Mouse (Mus musculus): Measurements from ENCODE around the gene Robo4. TPM values are rescaled to one million over a fixed set of nuclear protein-coding genes. Genes with fewer than 3 reads are reported as not detected.

Gene Robo4
- polyA plus RNA-seq, 1 experiment from 2014 or later = 23.7 TPM

DNA sequence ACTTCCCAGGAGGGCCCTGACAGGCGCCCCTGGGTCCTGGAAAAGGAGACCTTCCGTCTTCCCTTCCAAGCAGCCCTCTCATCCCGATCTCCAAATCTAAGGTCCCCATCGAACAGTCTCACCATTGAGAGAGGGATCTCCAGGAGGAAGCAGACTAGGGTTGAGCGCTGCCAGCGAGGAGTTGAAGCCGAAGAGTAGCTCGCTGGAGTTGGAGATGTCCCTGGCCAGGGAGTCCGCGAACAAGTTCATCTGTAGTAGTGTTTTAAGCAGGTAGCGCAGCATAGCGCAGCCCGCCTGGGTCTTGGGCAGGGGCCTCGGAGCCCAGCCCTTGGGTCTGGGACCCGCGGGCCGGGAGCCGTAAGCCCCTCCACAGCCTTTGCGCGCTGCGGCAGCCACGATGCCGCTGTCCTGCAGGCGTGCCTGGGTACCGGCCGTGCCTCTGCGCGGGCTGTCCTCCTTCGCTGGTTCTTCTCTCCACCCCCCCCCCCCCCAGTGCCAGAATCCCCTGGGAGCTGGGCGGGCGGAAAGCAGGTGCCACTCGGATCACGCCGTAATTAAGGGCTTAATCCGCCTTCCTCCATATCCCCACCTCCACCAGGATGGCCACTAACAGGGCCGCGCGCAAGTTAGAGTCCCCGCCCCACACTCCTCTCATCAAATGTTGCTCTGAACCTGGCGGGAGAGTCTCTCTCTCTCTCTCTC lies 31.2 kb downstream of the Robo4 start, which contains the start of gene Robo3:
Robo3 (minus strand) TSS at position 527 of the 702 bp plus-strand sequence.
- no peak for ATAC-seq (ENCODE audit: borderline replicate concordance, extremely low read depth, low FRiP score, low TSS enrichment)
- H3K27ac ChIP-seq = no peak within 1 kb of the TSS
- H3K9ac ChIP-seq = no peak within 1 kb of the TSS
- H3K27me3 ChIP-seq = peaks cover 79% of the 10 kb centered on the region
- peak within 1 kb of the TSS; percentile 34 for H3K4me3 ChIP-seq
- peak within 1 kb of the TSS; percentile 68 for H3K4me2 ChIP-seq
- under 1% methylated on average over 35 of the region's 40 CpGs for WGBS
- no peaks in the 10 kb centered on the region for H3K9me3 ChIP-seq
- H3K36me3 ChIP-seq = no peaks in the 10 kb centered on the region
- peaks cover 24% of the 10 kb centered on the region for H3K4me1 ChIP-seq

DNA sequence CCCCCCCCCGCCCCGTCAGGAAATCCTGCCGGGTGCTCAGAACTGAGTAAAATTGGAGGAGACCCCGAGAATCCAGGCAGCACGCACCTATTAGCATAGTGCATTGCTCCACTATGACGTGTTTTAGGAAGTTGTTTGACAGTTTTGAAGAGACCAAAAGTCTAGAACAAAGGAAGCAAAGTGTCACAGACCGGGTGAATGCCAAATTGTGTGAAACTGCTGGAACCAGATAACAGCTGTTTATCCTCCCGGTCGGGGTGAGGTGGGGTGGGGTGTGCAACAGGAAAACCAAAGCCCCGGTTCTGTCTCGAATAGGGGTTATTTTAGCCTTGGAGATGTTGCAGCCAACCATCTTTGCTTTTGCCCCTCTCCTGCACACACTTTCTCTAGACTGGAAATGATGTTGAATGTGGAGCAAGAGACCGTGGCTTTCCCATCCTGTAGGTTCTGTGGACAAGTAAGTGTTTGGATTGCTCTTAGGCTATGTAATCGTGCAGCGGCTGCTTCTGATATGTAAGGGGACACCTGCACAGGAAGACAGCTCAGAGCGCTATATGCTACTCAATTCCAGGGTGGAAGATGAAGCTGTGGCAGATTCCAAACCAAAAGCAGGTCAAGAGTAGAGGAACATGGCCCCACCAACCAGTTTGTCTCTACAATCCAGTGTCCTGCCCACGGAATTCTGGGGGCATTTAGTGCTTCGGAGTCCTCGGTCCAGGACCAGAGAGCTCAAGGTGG lies 32.3 kb downstream of the Robo4 start:
- 1% methylated on average over 18 of the region's 18 CpGs for WGBS
- H3K27me3 ChIP-seq = peaks cover 71% of the 10 kb centered on the region
- no peak overlapping the region for H3K27ac ChIP-seq
- peak overlapping the region; percentile 68 for H3K4me2 ChIP-seq
- H3K4me3 ChIP-seq = peak overlapping the region; percentile 34; the same call in 1 of the 2 replicates
- no peaks in the 10 kb centered on the region for H3K36me3 ChIP-seq
- H3K4me1 ChIP-seq = peaks cover 29% of the 10 kb centered on the region
- H3K9ac ChIP-seq = no peak overlapping the region
- no peaks in the 10 kb centered on the region for H3K9me3 ChIP-seq
- ATAC-seq (ENCODE audit: borderline replicate concordance, extremely low read depth, low FRiP score, low TSS enrichment) = 0 out of 2 replicates have a peak, but pooled peaks have one; percentile 17

DNA sequence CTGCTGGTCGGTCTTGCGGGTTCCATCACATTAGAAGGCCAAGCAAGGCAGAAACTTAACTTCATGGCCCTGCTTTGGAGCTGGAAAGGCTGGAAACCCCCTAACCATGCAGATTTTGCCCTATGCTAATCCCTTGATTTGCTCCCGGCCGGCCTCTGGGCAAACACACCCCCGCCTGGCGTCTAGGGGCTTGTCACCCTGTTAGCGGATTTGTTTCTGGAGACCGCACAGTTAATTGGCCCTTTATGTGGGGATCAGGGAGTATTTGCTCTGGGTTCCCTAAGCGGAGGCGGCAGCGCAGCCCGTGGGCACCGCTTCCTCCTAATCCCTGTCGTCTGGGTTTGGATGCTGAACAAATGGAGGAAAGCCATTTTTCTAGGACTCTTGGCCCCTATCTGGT lies 33.2 kb downstream of the Robo4 start:
- Histone ChIP-seq H3K27ac (no peak overlapping the region), H3K4me1 (peaks cover 29% of the 10 kb centered on the region), H3K27me3 (peaks cover 62% of the 10 kb centered on the region), H3K36me3 (no peaks in the 10 kb centered on the region), H3K4me3 (no peak overlapping the region), H3K4me2 (no peak overlapping the region), H3K9ac (no peak overlapping the region), H3K9me3 (no peaks in the 10 kb centered on the region)
- ATAC-seq (ENCODE audit: borderline replicate concordance, extremely low read depth, low FRiP score, low TSS enrichment) = no peak
- 4% methylated on average over 14 of the region's 14 CpGs for WGBS

DNA sequence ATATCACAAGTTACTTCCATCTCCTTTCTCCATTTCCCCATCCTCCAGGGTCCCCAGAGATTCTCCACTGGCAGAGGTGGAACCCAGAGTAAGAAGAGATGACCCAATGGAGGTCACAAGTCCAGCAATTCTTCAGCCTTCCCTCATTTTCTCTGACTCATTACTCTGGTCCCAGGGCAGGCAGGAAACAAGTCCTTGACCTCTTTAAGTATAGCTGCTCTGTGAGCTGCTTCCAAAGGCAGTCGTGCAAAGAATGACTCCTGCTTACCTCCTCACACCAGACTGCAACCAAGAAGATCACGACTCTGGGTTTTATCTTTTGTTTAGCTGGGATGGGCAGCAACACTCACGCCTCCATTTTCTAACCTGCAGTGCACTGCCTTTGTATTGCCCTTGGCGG lies 33.9 kb downstream of the Robo4 start:
- WGBS = 14% methylated on average over 4 of the region's 4 CpGs
- Histone ChIP-seq H3K9me3 (no peaks in the 10 kb centered on the region), H3K4me1 (peaks cover 29% of the 10 kb centered on the region), H3K4me2 (no peak overlapping the region), H3K27me3 (peaks cover 55% of the 10 kb centered on the region), H3K9ac (no peak overlapping the region), H3K36me3 (no peaks in the 10 kb centered on the region), H3K4me3 (no peak overlapping the region), H3K27ac (no peak overlapping the region)
- ATAC-seq (ENCODE audit: borderline replicate concordance, extremely low read depth, low FRiP score, low TSS enrichment) = no peak

DNA sequence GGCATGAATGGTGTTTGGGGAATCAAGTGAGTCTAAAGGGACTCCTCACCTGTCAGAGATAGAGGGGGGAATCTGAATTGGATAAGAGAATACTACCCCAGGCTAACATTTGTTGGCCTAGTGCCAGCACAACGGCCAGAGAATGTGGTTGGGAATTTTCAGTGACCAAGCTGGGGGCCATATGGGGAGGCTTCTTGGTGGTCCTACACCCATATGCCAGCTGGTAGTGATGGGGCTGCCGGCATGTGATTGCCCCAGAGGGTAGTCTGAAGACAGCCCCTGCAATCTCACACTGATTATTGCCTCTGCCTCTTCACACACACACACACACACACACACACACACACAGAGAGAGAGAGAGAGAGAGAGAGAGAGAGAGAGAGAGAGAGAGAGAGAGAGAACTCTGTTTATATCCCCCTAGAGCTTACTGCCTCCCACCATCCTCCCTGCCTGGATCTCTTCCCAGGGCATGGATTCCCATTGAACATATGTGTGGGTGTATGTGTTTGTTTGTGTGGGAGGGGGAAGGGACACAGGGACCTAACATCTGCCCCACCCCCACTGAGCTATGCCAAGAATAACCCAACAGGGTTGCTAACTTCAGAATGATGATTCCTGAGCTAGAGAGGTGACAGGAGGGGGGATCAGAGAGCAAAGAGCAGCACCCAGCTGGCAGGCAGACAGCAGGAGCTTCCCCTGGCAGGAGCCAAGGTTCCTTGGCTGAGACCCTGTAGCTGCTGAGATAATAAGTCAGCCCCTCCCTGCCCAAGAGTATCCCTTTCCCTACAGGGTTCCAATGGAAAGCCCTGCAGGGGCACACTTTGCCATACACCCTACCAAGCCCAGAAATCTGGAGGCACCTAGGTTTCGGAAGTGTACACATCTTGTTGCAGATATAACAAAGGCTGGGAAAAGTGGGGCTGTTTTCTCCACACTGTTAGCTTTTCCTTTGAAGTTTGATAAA lies 36.4 kb downstream of the Robo4 start:
- whole genome bisulfite sequencing = 27% methylated on average over 3 of the region's 3 CpGs
- H3K36me3 ChIP-seq = no peaks in the 10 kb centered on the region
- no peak overlapping the region for H3K4me3 ChIP-seq
- peak; percentile 42; the same call in 1 of the 2 replicates for ATAC-seq (ENCODE audit: borderline replicate concordance, extremely low read depth, low FRiP score, low TSS enrichment)
- no peak overlapping the region for H3K9ac ChIP-seq
- no peak overlapping the region for H3K27ac ChIP-seq
- H3K4me1 ChIP-seq = peaks cover 18% of the 10 kb centered on the region
- no peak overlapping the region for H3K4me2 ChIP-seq
- peaks cover 31% of the 10 kb centered on the region for H3K27me3 ChIP-seq
- no peaks in the 10 kb centered on the region for H3K9me3 ChIP-seq

DNA sequence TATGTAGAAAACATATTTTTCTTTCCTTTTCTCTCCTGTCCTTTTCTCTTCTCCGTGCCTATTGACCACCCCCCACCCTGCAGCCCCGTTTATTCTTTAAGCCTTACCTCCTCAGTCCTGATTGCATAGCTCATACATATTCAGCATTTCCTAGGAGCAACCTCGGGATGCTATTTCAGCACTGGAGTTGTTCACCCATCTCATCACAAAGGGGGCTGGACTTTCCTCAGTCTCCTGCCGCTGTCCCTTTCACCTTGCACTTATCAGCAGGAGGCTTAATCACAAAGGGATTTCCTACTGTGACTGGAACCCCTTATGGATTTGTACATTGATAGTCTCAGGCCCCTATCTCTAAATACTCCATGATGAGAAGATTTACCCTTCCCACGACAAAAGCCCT lies 50.7 kb downstream of the Robo4 start:
- H3K4me3 ChIP-seq = no peak overlapping the region
- H3K36me3 ChIP-seq = no peaks in the 10 kb centered on the region
- H3K4me1 ChIP-seq = peaks cover 22% of the 10 kb centered on the region
- 7% methylated on average over 5 of the region's 5 CpGs for WGBS
- no peaks in the 10 kb centered on the region for H3K9me3 ChIP-seq
- H3K9ac ChIP-seq = no peak overlapping the region
- H3K27me3 ChIP-seq = peaks cover 67% of the 10 kb centered on the region
- no peak overlapping the region for H3K4me2 ChIP-seq
- H3K27ac ChIP-seq = no peak overlapping the region
- ATAC-seq (ENCODE audit: borderline replicate concordance, extremely low read depth, low FRiP score, low TSS enrichment) = no peak

DNA sequence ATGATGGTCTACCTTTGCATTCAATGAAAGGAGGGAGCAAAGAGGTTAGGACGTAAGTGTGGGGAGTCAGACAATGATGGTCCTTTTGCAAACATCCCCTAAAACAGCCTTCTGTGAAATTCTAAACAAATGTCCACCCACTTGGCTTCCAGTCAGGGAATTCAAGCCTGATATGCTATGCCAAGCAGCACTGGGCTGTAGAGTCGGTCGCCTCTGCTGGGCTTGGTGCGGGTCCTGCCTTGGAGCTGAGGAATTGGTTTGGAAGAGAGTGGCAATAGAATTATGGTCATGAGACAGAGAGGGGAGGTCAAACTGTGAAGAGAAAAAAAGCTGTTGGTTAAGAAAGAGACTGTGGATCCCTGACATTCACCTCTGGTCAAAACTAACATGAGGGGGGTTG lies 51.6 kb downstream of the Robo4 start:
- Histone ChIP-seq H3K9ac (no peak overlapping the region), H3K9me3 (no peaks in the 10 kb centered on the region), H3K27me3 (peaks cover 76% of the 10 kb centered on the region), H3K27ac (no peak overlapping the region), H3K4me1 (peaks cover 22% of the 10 kb centered on the region), H3K36me3 (no peaks in the 10 kb centered on the region), H3K4me2 (no peak overlapping the region), H3K4me3 (no peak overlapping the region)
- 24% methylated on average over 4 of the region's 4 CpGs for WGBS
- peak; percentile 55; the same call in 1 of the 2 replicates for ATAC-seq (ENCODE audit: borderline replicate concordance, extremely low read depth, low FRiP score, low TSS enrichment)

DNA sequence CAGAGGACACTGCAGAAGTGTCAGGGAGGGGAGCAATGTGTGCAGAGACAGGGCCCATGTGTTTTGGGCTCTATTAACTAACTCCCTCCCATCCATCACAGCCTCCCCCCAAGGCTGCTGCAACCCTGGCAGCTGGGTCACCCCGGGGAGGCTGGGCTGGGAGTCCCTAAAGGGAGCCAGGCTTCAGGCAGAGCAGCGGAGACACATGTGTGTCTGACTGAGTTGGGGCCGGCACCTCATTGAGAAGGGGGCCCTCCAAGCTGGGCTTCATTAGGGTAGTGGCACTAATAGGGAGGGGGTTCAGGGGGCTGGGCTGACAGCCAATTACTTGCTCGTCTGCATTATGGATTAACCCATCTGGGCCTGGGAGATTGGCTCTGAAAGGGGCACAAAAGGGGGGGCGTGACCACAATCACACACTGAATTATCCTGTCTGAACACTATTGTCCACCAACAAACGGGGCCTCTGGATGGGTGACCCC lies 52.4 kb downstream of the Robo4 start:
- 11% methylated on average over 6 of the region's 6 CpGs for WGBS
- ATAC-seq (ENCODE audit: borderline replicate concordance, extremely low read depth, low FRiP score, low TSS enrichment) = peak; percentile 77
- Histone ChIP-seq H3K27ac (no peak overlapping the region), H3K27me3 (peaks cover 83% of the 10 kb centered on the region), H3K4me2 (no peak overlapping the region), H3K36me3 (no peaks in the 10 kb centered on the region), H3K4me3 (no peak overlapping the region), H3K9me3 (no peaks in the 10 kb centered on the region), H3K9ac (no peak overlapping the region), H3K4me1 (peaks cover 22% of the 10 kb centered on the region)

DNA sequence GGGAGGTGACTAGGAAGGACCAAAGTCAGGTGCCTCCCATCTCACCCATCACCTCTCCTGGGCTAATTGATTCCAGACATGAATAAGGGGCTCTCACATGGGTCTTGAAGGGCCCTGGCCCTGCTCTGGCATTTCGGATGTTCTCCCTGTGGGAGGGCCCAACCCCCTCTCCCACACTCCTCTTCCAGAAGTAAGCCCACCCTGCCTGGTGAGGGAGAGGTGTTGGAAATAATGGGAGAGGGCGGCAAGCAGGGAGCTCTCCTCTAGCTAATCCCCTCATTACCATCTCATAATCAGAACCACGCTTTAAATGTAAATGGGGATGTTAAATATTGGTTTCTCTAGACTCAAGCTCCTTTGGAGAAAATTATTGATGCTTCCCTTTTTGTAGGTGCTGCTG lies 53.3 kb downstream of the Robo4 start:
- ATAC-seq (ENCODE audit: borderline replicate concordance, extremely low read depth, low FRiP score, low TSS enrichment) = no peak
- Histone ChIP-seq H3K4me1 (peaks cover 25% of the 10 kb centered on the region), H3K9me3 (no peaks in the 10 kb centered on the region), H3K4me3 (no peak overlapping the region), H3K27ac (no peak overlapping the region), H3K27me3 (peaks cover 90% of the 10 kb centered on the region), H3K36me3 (no peaks in the 10 kb centered on the region), H3K9ac (no peak overlapping the region), H3K4me2 (no peak overlapping the region)
- WGBS = 19% methylated on average over 3 of the region's 3 CpGs

DNA sequence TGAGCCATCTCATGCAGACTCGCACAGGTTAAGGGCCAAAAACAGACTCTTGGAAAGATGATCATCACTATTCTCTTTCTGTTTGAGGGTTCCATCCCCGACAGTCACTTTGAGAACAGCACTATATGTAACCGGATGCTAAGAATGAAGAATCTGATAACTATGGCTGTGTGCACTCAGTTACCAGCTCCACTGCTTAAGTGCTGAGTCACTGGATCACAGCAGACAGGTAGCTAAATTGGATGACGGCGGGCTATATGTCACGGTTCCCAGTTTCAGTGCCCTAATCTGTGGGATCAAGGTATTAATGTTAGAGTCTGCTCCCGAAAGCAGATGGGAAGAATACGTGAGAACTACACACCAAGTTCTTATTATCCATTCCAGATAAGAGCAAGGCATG lies 54.2 kb downstream of the Robo4 start:
- no peak for ATAC-seq (ENCODE audit: borderline replicate concordance, extremely low read depth, low FRiP score, low TSS enrichment)
- H3K4me3 ChIP-seq = no peak overlapping the region
- WGBS = 5% methylated on average over 8 of the region's 8 CpGs

DNA sequence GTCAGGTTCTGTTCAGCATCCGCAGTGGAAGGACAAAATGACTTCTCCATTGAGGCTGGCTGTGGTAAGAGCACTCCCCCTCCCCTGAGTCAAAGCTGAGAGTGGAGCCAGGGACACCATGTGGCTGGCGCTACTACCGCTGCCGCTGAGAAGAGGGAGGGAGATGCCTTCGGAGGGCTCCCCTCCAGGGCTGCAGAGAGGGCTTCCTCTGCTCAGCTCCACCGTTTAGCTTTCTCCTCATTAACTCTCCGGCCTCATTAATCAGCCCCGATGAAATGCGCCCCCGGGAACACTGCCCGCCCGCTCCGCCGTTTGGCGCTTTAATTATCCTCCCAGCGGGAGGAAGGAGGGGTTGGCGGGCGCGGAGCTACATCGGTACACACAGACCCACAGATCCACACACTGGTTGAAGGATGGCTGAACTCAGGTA lies 54.8 kb downstream of the Robo4 start:
- Histone ChIP-seq H3K36me3 (no peaks in the 10 kb centered on the region), H3K4me2 (peak overlapping the region; percentile 54), H3K9me3 (no peaks in the 10 kb centered on the region), H3K27ac (no peak overlapping the region), H3K27me3 (peaks cover 99% of the 10 kb centered on the region), H3K4me3 (peak overlapping the region; percentile 19), H3K4me1 (peaks cover 35% of the 10 kb centered on the region), H3K9ac (no peak overlapping the region)
- ATAC-seq (ENCODE audit: borderline replicate concordance, extremely low read depth, low FRiP score, low TSS enrichment) = peak; percentile 23; the same call in 1 of the 2 replicates
- under 1% methylated on average over 19 of the region's 20 CpGs for WGBS

More for the DNA sequence above, 54.2 kb downstream of the Robo4 start:
- Histone ChIP-seq H3K4me2 (no peak overlapping the region), H3K27me3 (peaks cover 95% of the 10 kb centered on the region), H3K27ac (no peak overlapping the region), H3K9me3 (no peaks in the 10 kb centered on the region), H3K4me1 (peaks cover 34% of the 10 kb centered on the region), H3K36me3 (no peaks in the 10 kb centered on the region), H3K9ac (no peak overlapping the region)

Data from lung, embryonic 15.5 days (tissue).